Mouse (Mus musculus): ENCODE data around the gene Pax3.

- no peak for TF ChIP-seq CTCF (IDR thresholded peaks at IDR 0.05; ENCODE audit: insufficient read depth, low read depth, low read length)
- TF ChIP-seq POLR2A (IDR thresholded peaks at IDR 0.05; ENCODE audit: insufficient read depth, low read depth, low read length), result no peak
Measured at GRCm38 (mm10) chr1:78216509-78217141, 19.7 kb upstream of the Pax3 start.

Measured in olfactory bulb, adult 2 months (tissue).